Mouse (Mus musculus) G1E (cell line): ENCODE results near the gene Ascc3. TPM values are rescaled to one million over a fixed set of nuclear protein-coding genes. Genes with fewer than 3 reads are reported as not detected.

Source experiments
- ATAC-seq: 2 replicates; pipeline ENCODE4 v1.8.0; 2016; ENCODE audit warnings: mild to moderate bottlenecking; ENCODE audit not compliant: insufficient number of reproducible peaks, poor library complexity, low FRiP score, severe bottlenecking; ENCODE audit errors: extremely low read depth
- DNase-seq: peaks from one replicate; pipeline ENCODE4 v3.0.0; 2012; ENCODE audit warnings: low spot score
- H3K27me3 ChIP-seq: 2 replicates; pipeline ENCODE4 v1.6.1; 2012; ENCODE audit warnings: mild to moderate bottlenecking, low read length, inconsistent platforms; ENCODE audit not compliant: insufficient read depth
- H3K36me3 ChIP-seq: replicated peaks from 2 replicates; pipeline ENCODE3; 2012; ENCODE audit warnings: mild to moderate bottlenecking, inconsistent platforms
- H3K4me1 ChIP-seq: 2 replicates; pipeline ENCODE4 v1.6.1; 2012; ENCODE audit warnings: low read depth, low read length, inconsistent platforms, mixed read lengths; ENCODE audit not compliant: insufficient read depth
- H3K4me3 ChIP-seq: 2 replicates; pipeline ENCODE4 v1.5.1; 2012; ENCODE audit warnings: low read depth, mild to moderate bottlenecking, inconsistent platforms, low read length, moderate library complexity, mixed read lengths
- H3K9me3 ChIP-seq: replicated peaks from 2 replicates; pipeline ENCODE4 v1.6.1; 2012; ENCODE audit warnings: inconsistent platforms
- CTCF ChIP-seq: IDR thresholded peaks from 2 replicates; pipeline ENCODE4 v1.5.1; 2012; ENCODE audit warnings: low read depth, low read length, inconsistent platforms, mixed read lengths
- GATA1 ChIP-seq: IDR thresholded peaks from 2 replicates; pipeline ENCODE4 v1.6.1; 2012; ENCODE audit warnings: borderline replicate concordance, low read length, inconsistent platforms, mixed read lengths
- GATA2 ChIP-seq: IDR thresholded peaks from 2 replicates; pipeline ENCODE4 v1.6.1; 2012; ENCODE audit warnings: low read depth, low read length, inconsistent platforms, borderline replicate concordance
- POLR2AphosphoS5 ChIP-seq: IDR thresholded peaks from 2 replicates; pipeline ENCODE4 v1.6.1; 2012; ENCODE audit warnings: low read depth, low read length, inconsistent platforms; ENCODE audit not compliant: insufficient replicate concordance
- TAL1 ChIP-seq: conservative IDR thresholded peaks from 2 replicates; pipeline ENCODE4 v1.6.1; 2012; ENCODE audit warnings: low read depth, low read length, inconsistent platforms, mixed read lengths
- polyA plus RNA-seq: library from polyadenylated mRNA; stranded (reverse); fragments of >175 nt; gene quantifications from 2 replicates; pipeline ENCODE4 v1.2.3, GENCODE M21; 2012
- total RNA-seq, 2 experiments: library from RNA; stranded (forward) in 1 of 2; stranded (reverse) in 1 of 2; fragments of 200-1000 nt in 1 of 2; fragments of >200 nt in 1 of 2; fragmentation: Nextera tagmentation in 1 of 2; gene quantifications; 2 replicates each; pipeline ENCODE4 v1.2.3; 2014 to 2017

The Ascc3 gene
- total and polyA plus RNA-seq, 3 experiments = 1.2 to 51.4 (median 31.1) TPM

- Histone ChIP-seq H3K36me3 (peaks cover 6% of the 10 kb centered on the region), H3K27me3 (no peaks in the 10 kb centered on the region), H3K4me1 (no peaks in the 10 kb centered on the region), H3K9me3 (no peaks in the 10 kb centered on the region), H3K4me3 (no peak overlapping the region)
- DNase-seq (no peak), ATAC-seq (no peak)
- TF ChIP-seq POLR2AphosphoS5 (no peak), GATA1 (no peak), GATA2 (no peak), CTCF (no peak), TAL1 (no peak)
Observed at GRCm38 (mm10) chr10:50773846-50774245, 181.4 kb downstream of the Ascc3 start.

- ATAC-seq = no peak
- H3K4me1 ChIP-seq = no peaks in the 10 kb centered on the region
- H3K36me3 ChIP-seq = no peaks in the 10 kb centered on the region
- no peaks in the 10 kb centered on the region for H3K27me3 ChIP-seq
- no peaks in the 10 kb centered on the region for H3K9me3 ChIP-seq
- TF ChIP-seq CTCF (no peak), TAL1 (no peak), GATA1 (no peak), POLR2AphosphoS5 (no peak), GATA2 (no peak)
- no peak for DNase-seq
- H3K4me3 ChIP-seq = no peak overlapping the region
Observed at GRCm38 (mm10) chr10:50792840-50793239, 200.4 kb downstream of the Ascc3 start.

- no peak for ATAC-seq
- no peak for TF ChIP-seq TAL1
- no peak for TF ChIP-seq GATA1
- TF ChIP-seq GATA2 = no peak
- TF ChIP-seq POLR2AphosphoS5 = no peak
- TF ChIP-seq CTCF = no peak
- H3K4me1 ChIP-seq = no peaks in the 10 kb centered on the region
- no peaks in the 10 kb centered on the region for H3K27me3 ChIP-seq
- no peaks in the 10 kb centered on the region for H3K36me3 ChIP-seq
- H3K9me3 ChIP-seq = no peaks in the 10 kb centered on the region
- no peak overlapping the region for H3K4me3 ChIP-seq
- no peak for DNase-seq
Observed at GRCm38 (mm10) chr10:50801594-50801993, 209.1 kb downstream of the Ascc3 start.

- Histone ChIP-seq H3K4me1 (no peaks in the 10 kb centered on the region), H3K36me3 (no peaks in the 10 kb centered on the region), H3K9me3 (no peaks in the 10 kb centered on the region), H3K27me3 (no peaks in the 10 kb centered on the region), H3K4me3 (no peak overlapping the region)
- ATAC-seq (no peak), DNase-seq (no peak)
- TF ChIP-seq GATA1 = no peak
- no peak for TF ChIP-seq TAL1
- no peak for TF ChIP-seq GATA2
- no peak for TF ChIP-seq CTCF
- no peak for TF ChIP-seq POLR2AphosphoS5
Observed at GRCm38 (mm10) chr10:50802380-50802779, 209.9 kb downstream of the Ascc3 start.

- no peaks in the 10 kb centered on the region for H3K4me1 ChIP-seq
- no peak for DNase-seq
- H3K4me3 ChIP-seq = no peak overlapping the region
- H3K9me3 ChIP-seq = no peaks in the 10 kb centered on the region
- no peaks in the 10 kb centered on the region for H3K27me3 ChIP-seq
- no peaks in the 10 kb centered on the region for H3K36me3 ChIP-seq
- ATAC-seq = no peak
- TF ChIP-seq POLR2AphosphoS5 (no peak), GATA1 (no peak), GATA2 (no peak), TAL1 (no peak)
Observed at GRCm38 (mm10) chr10:50806166-50806565, 213.7 kb downstream of the Ascc3 start.

GRCm38 (mm10) chr10:50822363-50822762 is 229.9 kb downstream of the Ascc3 start:
- Histone ChIP-seq H3K4me3 (no peak overlapping the region), H3K9me3 (no peaks in the 10 kb centered on the region), H3K36me3 (no peaks in the 10 kb centered on the region), H3K27me3 (no peaks in the 10 kb centered on the region), H3K4me1 (no peaks in the 10 kb centered on the region)
- ATAC-seq = no peak
- DNase-seq = no peak
- TF ChIP-seq GATA2 = no peak

GRCm38 (mm10) chr10:50826829-50827228 is 234.4 kb downstream of the Ascc3 start:
- TF ChIP-seq GATA1 (no peak), GATA2 (no peak), CTCF (no peak), POLR2AphosphoS5 (no peak), TAL1 (no peak)
- Histone ChIP-seq H3K27me3 (no peaks in the 10 kb centered on the region), H3K36me3 (peaks cover 2% of the 10 kb centered on the region), H3K4me1 (no peaks in the 10 kb centered on the region), H3K9me3 (no peaks in the 10 kb centered on the region), H3K4me3 (no peak overlapping the region)
- ATAC-seq (no peak), DNase-seq (no peak)
